Mouse (Mus musculus) C2C12 (cell line): Measurements from ENCODE around the gene Tctn3. TPM values are rescaled to one million over a fixed set of nuclear protein-coding genes. Genes with fewer than 3 reads are reported as not detected.

ENCODE experiments used
- H3K27me3 ChIP-seq: one replicate; pipeline ENCODE4 v1.6.1; 2011; ENCODE audit not compliant: control insufficient read depth, insufficient read depth, insufficient read length
- H3K36me3 ChIP-seq: one replicate; pipeline ENCODE4 v1.6.1; 2011; ENCODE audit not compliant: control insufficient read depth, insufficient read depth
- H3K4me3 ChIP-seq: one replicate; pipeline ENCODE4 v1.5.1; 2011; ENCODE audit warnings: mild to moderate bottlenecking, control low read depth; ENCODE audit not compliant: poor library complexity, insufficient read depth, severe bottlenecking
- H3K79me2 ChIP-seq: one replicate; pipeline ENCODE4 v1.6.1; 2011; ENCODE audit not compliant: control insufficient read depth, insufficient read depth
- H3K79me3 ChIP-seq: one replicate; pipeline ENCODE4 v1.6.1; 2011; ENCODE audit warnings: low read depth, control low read depth
- H3ac ChIP-seq: one replicate; pipeline ENCODE3; 2011; ENCODE audit warnings: low read depth; ENCODE audit not compliant: control insufficient read depth, insufficient read length
- CEBPB ChIP-seq: IDR thresholded peaks from one replicate; pipeline ENCODE4 v1.6.1; 2011; ENCODE audit warnings: low read depth, mild to moderate bottlenecking, control low read depth, moderate library complexity
- CTCF ChIP-seq: IDR thresholded peaks from one replicate; pipeline ENCODE4 v1.5.1; 2011; ENCODE audit not compliant: control insufficient read depth, insufficient read depth, insufficient read length
- FOSL1 ChIP-seq: IDR thresholded peaks from one replicate; pipeline ENCODE4 v1.8.0; 2011; ENCODE audit warnings: mild to moderate bottlenecking, low read length; ENCODE audit not compliant: poor library complexity, insufficient read depth, severe bottlenecking
- MAX ChIP-seq: IDR thresholded peaks from one replicate; pipeline ENCODE4 v1.6.1; 2011; ENCODE audit warnings: mild to moderate bottlenecking, control low read depth
- MYOD1 ChIP-seq: IDR thresholded peaks from one replicate; pipeline ENCODE4 v1.6.1; 2011; ENCODE audit warnings: low read depth; ENCODE audit not compliant: control insufficient read depth, insufficient read length
- MYOG ChIP-seq: IDR thresholded peaks from one replicate; pipeline ENCODE4 v1.6.1; 2011; ENCODE audit not compliant: control insufficient read depth, insufficient read length; ENCODE audit errors: extremely low read depth
- USF1 ChIP-seq: IDR thresholded peaks from one replicate; pipeline ENCODE4 v1.6.1; 2011; ENCODE audit warnings: low read depth, mild to moderate bottlenecking, control low read depth, moderate library complexity
- polyA plus RNA-seq: library from polyadenylated mRNA; unstranded; fragments of >200 nt; fragmentation: generic; extraction: Trizol; gene quantifications from one replicate; pipeline ENCODE4 v1.2.1, GENCODE M21; 2012; ENCODE audit warnings: missing spikeins

The Tctn3 gene
- polyA plus RNA-seq, 1 experiment, result 3.1 TPM

DNA sequence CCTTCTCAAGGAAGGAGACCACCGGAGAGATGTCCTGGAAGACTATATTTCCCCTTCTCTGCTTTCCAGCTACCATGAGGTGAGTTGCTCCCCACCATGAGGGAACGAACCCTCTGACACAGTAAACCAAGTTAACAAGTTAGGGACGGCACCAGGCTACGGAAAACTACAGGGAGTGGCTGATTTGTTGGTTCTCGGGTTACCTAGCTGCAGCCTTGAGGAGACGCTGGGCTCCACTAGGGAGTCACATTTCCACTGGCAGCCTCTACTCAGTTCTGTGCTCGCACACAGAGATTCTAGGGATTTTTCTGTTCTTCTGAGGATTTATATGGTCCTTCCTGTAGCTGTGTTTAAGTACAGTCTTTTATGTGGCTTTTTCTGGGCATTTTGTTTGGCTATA is 56.0 kb downstream of the Tctn3 start:
- Histone ChIP-seq H3K4me3 (no peak overlapping the region), H3K27me3 (no peaks in the 10 kb centered on the region), H3K79me2 (no peaks in the 10 kb centered on the region), H3K36me3 (peaks cover 44% of the 10 kb centered on the region), H3K79me3 (no peaks in the 10 kb centered on the region), H3ac (no peak overlapping the region)
- TF ChIP-seq CEBPB (no peak), FOSL1 (no peak), MAX (no peak), MYOD1 (no peak), CTCF (no peak), USF1 (no peak), MYOG (no peak)

DNA sequence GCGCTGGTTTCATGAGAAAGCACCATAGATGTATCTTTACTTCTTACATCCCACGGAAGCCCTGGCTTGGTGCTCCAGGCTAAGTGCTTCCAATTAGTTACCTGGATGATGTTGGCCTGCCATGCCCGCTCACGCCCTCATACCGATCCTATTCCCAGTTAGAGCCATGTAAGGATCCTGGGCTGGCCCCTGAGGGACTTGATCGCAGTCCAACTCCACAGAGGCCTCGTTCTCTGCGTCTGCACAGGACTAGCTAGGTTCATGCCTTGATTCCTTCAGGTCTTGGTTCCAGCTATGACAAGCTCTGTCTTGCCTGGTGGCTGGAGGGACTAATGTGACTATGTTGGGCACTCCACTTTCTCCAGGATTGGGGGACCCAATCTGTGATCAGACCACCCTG is 56.9 kb downstream of the Tctn3 start:
- Histone ChIP-seq H3K27me3 (no peaks in the 10 kb centered on the region), H3K4me3 (no peak overlapping the region), H3K79me2 (no peaks in the 10 kb centered on the region), H3K79me3 (no peaks in the 10 kb centered on the region), H3ac (no peak overlapping the region), H3K36me3 (peaks cover 53% of the 10 kb centered on the region)
- TF ChIP-seq USF1, result no peak
- no peak for TF ChIP-seq MAX
- no peak for TF ChIP-seq CTCF
- no peak for TF ChIP-seq CEBPB
- no peak for TF ChIP-seq MYOD1
- no peak for TF ChIP-seq MYOG
- no peak for TF ChIP-seq FOSL1

DNA sequence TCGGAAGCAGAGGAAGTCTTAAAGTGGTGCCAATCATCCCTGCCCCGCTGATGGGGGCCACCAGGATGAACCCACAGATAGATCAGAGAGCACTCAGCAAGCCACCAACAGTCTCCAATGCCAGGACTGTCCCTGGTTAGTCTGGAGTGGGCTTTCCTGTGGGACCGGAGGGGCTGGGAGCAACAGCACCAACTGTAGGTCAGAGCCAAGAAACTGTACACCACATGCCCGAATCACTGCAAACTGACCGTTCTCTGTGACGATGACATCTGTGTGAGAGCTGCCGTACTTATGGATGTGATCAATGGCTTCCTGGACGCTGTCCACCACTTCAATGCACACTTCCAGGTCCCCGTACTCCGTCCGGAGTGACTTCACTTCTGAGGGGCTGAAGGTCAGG is 57.7 kb downstream of the Tctn3 start:
- Histone ChIP-seq H3ac (no peak overlapping the region), H3K4me3 (no peak overlapping the region), H3K36me3 (peaks cover 55% of the 10 kb centered on the region), H3K79me2 (no peaks in the 10 kb centered on the region), H3K27me3 (no peaks in the 10 kb centered on the region), H3K79me3 (no peaks in the 10 kb centered on the region)
- no peak for TF ChIP-seq CEBPB
- TF ChIP-seq CTCF, result no peak
- no peak for TF ChIP-seq MAX
- no peak for TF ChIP-seq USF1
- no peak for TF ChIP-seq MYOG

DNA sequence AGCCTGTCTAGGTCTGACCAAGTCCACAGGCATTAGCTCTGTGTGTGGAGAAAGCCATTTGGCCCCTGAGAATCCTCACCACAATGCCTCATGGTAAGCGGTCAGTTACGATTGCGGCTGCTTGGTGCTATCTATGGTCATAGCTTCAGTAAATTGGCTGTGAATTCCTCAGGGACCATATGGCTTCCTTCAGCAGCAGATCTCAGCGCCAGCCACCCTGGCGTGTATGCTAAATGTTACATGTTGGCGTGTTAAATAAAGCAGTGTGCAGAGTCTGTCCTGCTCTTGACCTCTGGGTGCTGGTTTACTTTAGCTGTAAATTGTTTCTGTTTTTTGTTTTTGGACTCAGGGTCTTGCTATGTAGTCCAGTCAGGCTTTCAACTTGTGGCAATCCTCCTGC is 58.2 kb downstream of the Tctn3 start:
- Histone ChIP-seq H3K4me3 (no peak overlapping the region), H3ac (no peak overlapping the region), H3K79me3 (no peaks in the 10 kb centered on the region), H3K36me3 (peaks cover 55% of the 10 kb centered on the region), H3K27me3 (no peaks in the 10 kb centered on the region), H3K79me2 (no peaks in the 10 kb centered on the region)
- TF ChIP-seq CTCF (no peak), MYOD1 (no peak), FOSL1 (no peak)

DNA sequence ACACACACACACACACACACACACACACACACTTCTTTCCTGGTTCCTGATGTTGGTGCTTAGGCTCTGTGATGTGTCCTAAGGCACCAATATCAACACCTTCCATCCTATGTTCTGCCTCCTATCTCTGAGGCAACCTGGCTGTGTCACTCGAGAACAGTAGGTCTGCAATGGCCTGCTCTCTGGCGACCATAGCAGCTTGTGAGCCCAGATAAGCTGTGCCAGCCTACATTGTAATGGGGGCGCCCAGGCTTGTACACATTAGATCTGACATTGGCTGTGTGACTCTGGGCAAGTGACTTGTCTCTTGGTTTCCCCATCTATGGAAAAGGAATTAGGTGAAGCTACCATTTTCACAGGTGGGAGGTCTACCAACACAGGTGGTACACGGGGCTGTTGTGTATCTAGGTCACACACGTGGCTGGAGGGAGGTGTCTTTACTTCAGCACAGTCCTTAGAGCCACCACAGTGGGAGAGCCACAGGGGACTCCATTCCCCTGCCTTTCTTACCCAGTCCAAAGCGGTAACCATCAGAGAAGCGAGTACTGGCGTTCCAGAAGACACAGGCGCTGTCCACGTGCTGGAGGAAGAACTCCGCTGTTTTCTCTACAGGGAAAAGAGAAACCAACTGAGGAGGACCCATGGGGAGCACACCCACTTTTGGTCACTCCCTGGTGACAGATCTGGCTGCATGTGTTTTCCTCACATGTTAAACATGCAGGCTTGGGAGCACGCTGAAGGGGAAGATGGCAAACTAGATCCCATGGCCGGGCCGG is 58.8 kb downstream of the Tctn3 start:
- no peak for TF ChIP-seq MYOD1
- TF ChIP-seq CTCF, result no peak
- TF ChIP-seq USF1, result no peak
- no peak for TF ChIP-seq CEBPB
- no peak for TF ChIP-seq FOSL1
- TF ChIP-seq MYOG, result no peak
- no peak for TF ChIP-seq MAX
- Histone ChIP-seq H3K79me2 (no peaks in the 10 kb centered on the region), H3K79me3 (no peaks in the 10 kb centered on the region), H3K27me3 (no peaks in the 10 kb centered on the region), H3K36me3 (peaks cover 55% of the 10 kb centered on the region), H3K4me3 (no peak overlapping the region), H3ac (no peak overlapping the region)

DNA sequence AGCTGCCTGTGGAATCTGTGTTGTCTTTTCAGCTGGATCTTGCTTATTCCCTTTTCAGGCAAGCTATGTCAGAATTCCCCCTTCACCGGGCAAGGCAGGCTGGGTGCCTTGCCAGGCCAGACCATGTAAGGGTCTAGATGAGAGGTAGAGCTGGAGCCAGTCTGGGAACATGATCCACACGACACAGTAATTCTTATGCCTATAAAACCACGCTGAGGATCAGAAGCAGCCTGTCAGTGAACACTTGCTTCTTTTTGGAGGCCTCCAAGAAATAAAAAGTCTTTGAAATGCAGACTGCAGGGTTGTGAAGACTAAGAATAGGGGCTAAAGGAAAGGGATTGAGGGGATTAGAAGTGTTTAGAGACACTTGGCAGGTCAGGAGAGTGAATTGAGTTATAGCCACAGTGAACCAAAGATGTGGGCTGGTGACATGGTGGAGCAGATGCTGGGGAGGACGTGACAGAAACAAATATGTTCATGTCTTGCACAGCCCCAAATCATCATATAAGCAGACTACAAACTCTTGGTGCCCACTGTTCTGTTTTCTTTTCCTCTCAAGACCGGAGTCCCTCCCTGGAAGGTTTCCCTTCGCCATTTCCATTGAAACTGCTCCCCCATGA is 62.4 kb downstream of the Tctn3 start:
- Histone ChIP-seq H3K4me3 (no peak overlapping the region), H3ac (no peak overlapping the region), H3K79me2 (no peaks in the 10 kb centered on the region), H3K36me3 (peaks cover 38% of the 10 kb centered on the region), H3K79me3 (no peaks in the 10 kb centered on the region), H3K27me3 (no peaks in the 10 kb centered on the region)
- TF ChIP-seq MYOD1, result no peak
- TF ChIP-seq CTCF, result no peak
- no peak for TF ChIP-seq MYOG
- TF ChIP-seq USF1, result no peak
- TF ChIP-seq FOSL1, result no peak
- no peak for TF ChIP-seq CEBPB
- no peak for TF ChIP-seq MAX
